Mouse (Mus musculus) heart, adult 2 months (tissue): ENCODE data around the gene Clip1. TPM values are rescaled to one million over a fixed set of nuclear protein-coding genes. Genes with fewer than 3 reads are reported as not detected.
"Not testable (repeated sequence)": the region's sequence is repeated elsewhere in the genome, so short reads cannot be mapped to it uniquely, and the experiment has no call there.

Source experiments
- DNase-seq, 2 experiments: peaks; one replicate each; pipeline ENCODE4 v3.0.0; 2021
- H3K27ac ChIP-seq: fragments of 200-600 bp; 2 replicates; pipeline ENCODE4 v1.8.1; 2022
- H3K27me3 ChIP-seq: fragments of 200-500 bp; 2 replicates; pipeline ENCODE4 v1.6.1; 2012; ENCODE audit warnings: mild to moderate bottlenecking, low read length, inconsistent platforms, mixed read lengths; ENCODE audit not compliant: control insufficient read depth, insufficient read depth
- H3K36me3 ChIP-seq: fragments of 200-500 bp; 2 replicates; pipeline ENCODE4 v1.6.1; 2012; ENCODE audit warnings: low read length, inconsistent platforms; ENCODE audit not compliant: control insufficient read depth, insufficient read depth
- H3K4me1 ChIP-seq: fragments of 200-500 bp; 2 replicates; pipeline ENCODE4 v1.6.1; 2011; ENCODE audit warnings: low read length; ENCODE audit not compliant: control insufficient read depth, insufficient read depth
- H3K4me3 ChIP-seq: fragments of 200-600 bp; 2 replicates; pipeline ENCODE4 v1.8.1; 2022
- H3K79me2 ChIP-seq: fragments of 200-500 bp; replicated peaks from 2 replicates; pipeline ENCODE4 v1.6.1; 2012; ENCODE audit warnings: mild to moderate bottlenecking, inconsistent platforms, low read length, moderate library complexity, mixed read lengths; ENCODE audit not compliant: control insufficient read depth, insufficient read depth
- H3K9ac ChIP-seq: fragments of 200-500 bp; 2 replicates; pipeline ENCODE4 v1.6.1; 2012; ENCODE audit warnings: low read depth, mild to moderate bottlenecking, control low read depth, inconsistent platforms, low read length, mixed read lengths
- CTCF ChIP-seq: fragments of 200-600 bp; IDR thresholded peaks from 2 replicates; pipeline ENCODE4 v1.8.1; 2022; ENCODE audit warnings: antibody characterized with exemption, mild to moderate bottlenecking, moderate library complexity
- EP300 ChIP-seq: fragments of 200-500 bp; IDR thresholded peaks from 2 replicates; pipeline ENCODE4 v1.6.1; 2011; ENCODE audit warnings: low read depth, low read length, control low read depth; ENCODE audit not compliant: insufficient read depth
- POLR2A ChIP-seq: fragments of 200-500 bp; IDR thresholded peaks from 2 replicates; pipeline ENCODE4 v1.6.1; 2011; ENCODE audit warnings: mild to moderate bottlenecking, low read depth, low read length, control low read depth; ENCODE audit not compliant: insufficient read depth
- WGBS: fragments of 180-500 bp; shearing (Covaris S2); methylation state at CpG from one replicate; pipeline ENCODE4 v1.1.7; 2018; 5-methylcytosine and 5-hydroxymethylcytosine counted together
- intact Hi-C: fragments of 180-260 bp; cut with DNase I; formaldehyde crosslinking; loops from one replicate; pipeline ENCODE4 v1.15.1; 2025
- long read RNA-seq: library from polyadenylated mRNA; stranded (forward); transcript quantifications from one replicate; pipeline ENCODE4 v2.0.0, GENCODE M21; 2021
- polyA plus RNA-seq: library from polyadenylated mRNA; depleted of rRNA; stranded (reverse); fragments of >200 nt; gene quantifications from 2 replicates; pipeline ENCODE4 v1.2.3, GENCODE M21; 2012; rRNA removed
- total RNA-seq, 2 experiments: library from RNA; stranded (reverse); gene quantifications; 2 replicates each; pipeline ENCODE4 v1.2.3; 2021

Gene Clip1
- total RNA-seq (100 to 1,000 TPM; 156 to 195 TPM), polyA plus RNA-seq (77.2 and 107 TPM in 2 replicates)
- long read RNA-seq, full-length matches to known transcripts = 19 of 111 reads
- long read RNA-seq, partial matches to known transcripts = 28 of 111 reads
- long read RNA-seq, other reads (novel, unspliced or antisense) = 64 of 111 reads

DNA sequence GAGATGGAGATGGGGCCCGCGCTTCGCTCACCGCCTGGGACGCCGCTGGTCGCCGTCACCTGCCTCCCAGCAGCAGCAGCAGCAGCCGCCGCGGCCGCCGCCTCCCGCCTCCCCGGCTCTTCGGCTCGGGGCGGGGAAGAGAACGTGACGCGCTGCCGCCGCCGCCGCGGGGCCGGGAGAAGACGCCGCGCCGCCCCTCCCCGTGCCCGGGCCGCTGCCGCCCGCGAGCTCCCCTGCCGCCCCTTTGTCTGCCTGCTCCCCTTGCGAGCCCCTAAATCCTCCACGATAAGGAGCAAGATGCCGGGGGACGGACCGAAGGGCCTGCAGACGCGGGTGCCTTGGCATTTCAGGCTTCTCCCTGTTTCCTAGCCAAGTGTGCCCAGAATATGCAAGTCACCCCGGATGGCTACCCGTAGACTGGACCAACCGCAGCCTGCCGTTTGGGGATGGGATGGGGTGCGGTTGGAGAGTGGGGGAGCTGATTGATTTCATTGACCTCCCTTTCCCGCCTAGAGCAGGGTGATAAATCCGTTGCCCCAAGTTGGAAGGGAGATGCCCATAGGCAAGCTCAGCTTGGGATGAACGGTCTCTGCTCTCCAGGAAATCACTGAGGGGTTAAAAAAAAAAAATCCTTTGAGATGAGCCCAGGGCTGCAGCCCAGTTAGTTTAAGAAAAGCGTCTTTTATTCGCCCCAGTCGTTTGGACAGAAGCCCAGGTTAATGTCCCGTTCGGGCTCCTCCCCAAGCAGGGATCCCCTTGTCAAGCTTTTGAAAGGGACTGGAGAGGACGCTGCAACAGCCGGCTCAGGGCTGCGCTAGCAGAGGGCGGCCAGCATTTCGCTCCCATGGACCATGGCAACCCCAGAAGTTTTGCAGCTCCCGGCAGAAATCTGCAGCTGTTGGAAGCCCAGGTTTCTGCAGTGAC, at the start of gene Clip1:
TSS of gene Clip1 (minus strand) at position 398 of the 924 bp plus-strand sequence.
- under 1% methylated on average over 63 of the region's 64 CpGs for WGBS
- peak within 1 kb of the TSS; percentile 69 for H3K4me3 ChIP-seq
- H3K27ac ChIP-seq = peak within 1 kb of the TSS; percentile 97
- no peaks in the 10 kb centered on the region for H3K27me3 ChIP-seq
- TF ChIP-seq EP300 (no peak), POLR2A (0 out of 2 replicates have a peak, but pooled peaks have one; percentile 44)
- DNase-seq = peak; percentile 87
- H3K36me3 ChIP-seq = peaks cover 14% of the 10 kb centered on the region
- intact Hi-C loops = loop anchor here (5.0 kb wide), 1 partner anchor 57 kb away; no protein-coding TSS in a partner anchor
- peak within 1 kb of the TSS; percentile 99 for H3K9ac ChIP-seq
- peaks cover 13% of the 10 kb centered on the region for H3K4me1 ChIP-seq
- peaks cover 2% of the 10 kb centered on the region; the same call in 1 of the 2 replicates for H3K79me2 ChIP-seq

DNA sequence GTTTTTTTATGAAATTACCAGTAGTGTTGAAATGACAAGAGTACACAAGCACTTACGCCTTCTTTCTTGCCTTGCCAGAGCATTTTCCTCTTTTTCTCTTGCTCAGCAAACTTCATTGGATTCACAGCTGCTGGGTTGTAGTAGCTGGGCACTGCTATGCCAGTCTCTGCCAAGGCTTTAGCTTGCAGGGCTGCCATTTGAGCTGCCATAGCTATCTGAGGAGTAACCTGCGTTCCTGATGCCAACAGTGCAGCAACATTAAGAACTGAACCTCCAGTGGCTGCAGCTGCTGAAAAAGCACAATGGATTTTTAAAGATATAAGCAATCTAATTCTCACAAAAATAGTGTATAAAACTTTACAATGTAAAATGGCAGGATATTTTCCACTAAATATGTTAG, 46.6 kb upstream of the Clip1 start:
- 74% methylated on average over 2 of the region's 2 CpGs for WGBS
- intact Hi-C loops = no loop called here
- DNase-seq = no peak
- H3K27ac ChIP-seq = no peak overlapping the region
- peaks cover 42% of the 10 kb centered on the region for H3K36me3 ChIP-seq
- TF ChIP-seq EP300 (no peak), CTCF (no peak), POLR2A (no peak)
- no peaks in the 10 kb centered on the region for H3K4me1 ChIP-seq
- H3K79me2 ChIP-seq = 0 out of 2 replicates have a peak, but pooled peaks cover 1% of the 10 kb centered on the region
- no peak overlapping the region for H3K4me3 ChIP-seq
- H3K9ac ChIP-seq = no peak overlapping the region
- H3K27me3 ChIP-seq = no peaks in the 10 kb centered on the region

DNA sequence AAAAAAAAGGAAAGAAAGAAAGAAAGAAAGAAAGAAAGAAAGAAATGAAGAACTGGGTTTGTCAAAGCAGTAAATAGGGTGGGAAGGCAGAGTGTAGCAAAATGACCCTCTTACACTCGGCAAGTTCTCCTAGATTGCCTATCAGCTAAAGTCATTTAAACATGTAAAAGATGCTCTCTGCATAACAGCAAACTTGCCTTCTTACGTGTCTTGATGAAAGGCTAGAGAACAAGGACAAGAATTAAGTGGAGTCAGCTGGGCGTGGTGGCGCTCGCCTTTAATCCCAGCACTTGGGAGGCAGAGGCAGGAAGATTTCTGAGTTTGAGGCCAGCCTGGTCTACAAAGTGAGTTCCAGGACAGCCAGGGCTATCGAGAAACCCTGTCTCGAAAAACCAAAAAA, 39.4 kb upstream of the Clip1 start:
- H3K4me3 ChIP-seq, H3K27me3 ChIP-seq, H3K27ac ChIP-seq, H3K9ac ChIP-seq, DNase-seq, H3K79me2 ChIP-seq, H3K4me1 ChIP-seq: not testable (repeated sequence)
- intact Hi-C loops = loop anchor here (5.0 kb wide), 1 partner anchor 183 kb away; the partner anchor contains the start of gene Denr
- WGBS = 87% methylated on average over 7 of the region's 7 CpGs
- H3K36me3 ChIP-seq = peaks cover 10% of the 10 kb centered on the region

DNA sequence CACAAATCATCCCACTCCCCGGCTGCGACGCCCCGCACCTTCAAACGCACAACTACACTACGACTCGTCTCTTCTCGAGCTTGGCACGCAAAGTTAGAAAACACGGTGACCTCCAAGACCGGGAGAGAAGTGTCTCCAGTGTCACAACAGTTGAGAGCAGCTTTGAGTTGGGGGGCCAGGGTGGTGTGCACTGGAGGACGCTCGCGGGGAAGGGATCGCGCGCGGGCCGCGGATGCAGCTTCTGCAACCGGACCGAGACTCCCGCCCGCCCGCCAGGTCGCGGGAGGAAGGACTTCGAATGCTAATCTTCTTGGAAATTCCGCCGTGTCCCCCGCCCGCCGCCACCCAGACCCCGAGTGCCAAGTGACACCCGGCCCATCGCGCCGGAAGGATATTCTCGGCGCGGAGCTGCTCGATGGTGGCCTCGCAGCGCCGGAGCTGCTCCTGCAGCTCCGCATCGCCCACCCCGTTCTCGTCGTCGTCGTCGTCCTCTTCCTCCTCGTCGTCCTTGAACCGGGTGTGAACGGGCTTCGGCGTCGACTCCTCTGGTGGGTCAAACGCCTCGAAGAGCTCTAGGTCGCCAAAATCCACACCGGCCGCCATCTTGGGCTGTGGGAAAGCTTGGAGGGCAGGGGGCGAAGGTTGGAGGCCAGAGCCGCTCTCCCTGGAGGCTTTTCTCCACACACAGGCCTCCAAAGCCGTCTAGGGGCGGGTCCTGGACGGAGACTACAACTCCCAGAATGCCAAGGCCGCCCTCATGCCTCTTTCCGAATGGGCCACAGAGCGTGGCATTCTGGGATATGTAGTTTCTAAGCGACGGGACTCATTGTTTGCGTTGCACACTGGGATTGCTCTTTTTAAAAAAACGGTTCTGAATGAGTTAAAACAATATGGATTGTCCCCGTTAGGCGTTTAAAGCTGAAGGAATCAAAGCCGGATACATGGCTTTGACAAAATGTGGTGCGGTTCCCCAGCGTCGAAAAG, 36.2 kb upstream of the Clip1 start, which contains the start of gene Zcchc8:
TSS of gene Zcchc8 (minus strand) at position 773 of the 984 bp plus-strand sequence.
- peaks cover 5% of the 10 kb centered on the region; the same call in 1 of the 2 replicates for H3K79me2 ChIP-seq
- TF ChIP-seq CTCF (no peak), POLR2A (peak; percentile 87), EP300 (0 out of 2 replicates have a peak, but pooled peaks have one; percentile 49)
- peak within 1 kb of the TSS; percentile 64 for H3K4me3 ChIP-seq
- H3K36me3 ChIP-seq = peaks cover 10% of the 10 kb centered on the region
- H3K4me1 ChIP-seq = peaks cover 1% of the 10 kb centered on the region; the same call in 1 of the 2 replicates
- H3K9ac ChIP-seq = peak within 1 kb of the TSS; percentile 75
- intact Hi-C loops = loop anchor here (2.0 to 5.0 kb wide), 2 partner anchors 28 to 187 kb away; partner anchors contain the start of genes Denr, Kntc1 and Rsrc2
- H3K27ac ChIP-seq = peak within 1 kb of the TSS; percentile 86
- DNase-seq = peak; percentile 94 to 96
- H3K27me3 ChIP-seq = no peaks in the 10 kb centered on the region
- WGBS = under 1% methylated on average over 83 of the region's 83 CpGs

DNA sequence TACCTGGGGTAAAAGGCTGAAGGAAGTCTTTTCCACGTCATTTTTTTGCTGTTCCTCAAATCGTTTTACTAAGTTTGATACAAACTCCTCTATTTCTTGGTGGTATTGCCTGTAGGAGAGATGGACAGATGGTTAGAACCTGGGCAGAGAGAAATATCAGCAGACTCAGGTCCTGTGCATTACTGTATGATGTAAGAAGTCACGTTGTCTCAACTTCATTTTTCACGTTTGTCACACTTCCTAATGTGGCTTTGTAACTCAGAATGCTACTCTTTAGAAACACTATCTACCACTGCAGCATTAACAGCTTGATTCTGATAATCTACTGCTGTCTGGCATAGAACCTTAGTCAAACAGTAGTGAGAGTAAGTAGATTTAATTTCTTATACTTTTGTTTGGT, 30.2 kb upstream of the Clip1 start:
- intact Hi-C loops = no loop called here
- H3K27ac ChIP-seq = no peak overlapping the region
- 81% methylated on average over 4 of the region's 4 CpGs for WGBS
- no peak overlapping the region for H3K4me3 ChIP-seq
- TF ChIP-seq EP300 (no peak), CTCF (no peak), POLR2A (no peak)
- no peak for DNase-seq
- peaks cover 29% of the 10 kb centered on the region for H3K36me3 ChIP-seq
- H3K4me1 ChIP-seq = peaks cover 1% of the 10 kb centered on the region; the same call in 1 of the 2 replicates
- H3K9ac ChIP-seq = no peak overlapping the region
- no peaks in the 10 kb centered on the region for H3K27me3 ChIP-seq
- peaks cover 5% of the 10 kb centered on the region for H3K79me2 ChIP-seq
